Comparison of ENCODE assay signal across 9 mouse cellular contexts in the genomic region with DNA sequence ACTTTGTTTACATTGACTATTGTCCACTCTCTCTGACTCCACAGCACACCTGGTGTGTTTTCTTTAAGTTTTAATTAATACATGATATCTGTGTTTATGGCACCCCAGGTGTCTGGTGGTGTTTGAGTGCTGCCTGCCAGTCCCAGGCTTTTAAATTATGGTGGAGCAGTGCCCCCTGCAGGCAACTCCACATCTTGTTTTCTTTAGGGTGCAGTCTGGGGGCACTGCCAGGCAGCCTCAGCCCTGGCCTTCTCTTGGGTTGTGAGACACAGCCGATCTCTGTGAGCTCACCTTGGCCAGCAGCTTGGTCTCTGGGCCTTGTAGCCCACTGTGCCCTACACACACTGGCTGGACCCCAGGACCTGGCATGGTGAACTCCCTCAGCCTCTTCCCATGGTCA.
DNase-seq lines count a peak whose midpoint lies in the region; ATAC-seq and TF ChIP-seq lines count a peak whose summit lies in the region.
"Had no signal": no experiment of that assay in that cellular context is flagged by ENCODE, and none has a peak within 500 bp of the region (broad histone marks: within the 10 kb centered on the region; RNA-seq: fewer than 3 reads in every experiment).

No protein-coding gene starts in this region.

- H3K4me3 ChIP-seq in forebrain, embryonic 16.5 days (replicated peaks; ENCODE audit: low read length) = no peak overlapping the region
- no peak overlapping the region for H3K4me3 ChIP-seq in intestine, embryonic 16.5 days (ENCODE audit: low read length)
- no peak overlapping the region for H3K4me3 ChIP-seq in limb, embryonic 10.5 days
- H3K4me3 ChIP-seq in midbrain, postnatal 0 days (ENCODE audit: low read depth, low read length) = no peak overlapping the region
- no peak overlapping the region for H3K4me3 ChIP-seq in stomach, postnatal 0 days (ENCODE audit: low read depth, low read length)
- H3K4me3 ChIP-seq: embryonic facial prominence, embryonic 13.5 days had no signal

- no peak overlapping the region for H3K27ac ChIP-seq in forebrain, embryonic 16.5 days (ENCODE audit: low read length)
- no peak overlapping the region for H3K27ac ChIP-seq in intestine, embryonic 16.5 days (ENCODE audit: low read length)
- no peak overlapping the region for H3K27ac ChIP-seq in limb, embryonic 10.5 days
- H3K27ac ChIP-seq in midbrain, postnatal 0 days (ENCODE audit: low read depth, low read length) = no peak overlapping the region
- H3K27ac ChIP-seq in stomach, postnatal 0 days (replicated peaks) = no peak overlapping the region
- H3K27ac ChIP-seq: embryonic facial prominence, embryonic 13.5 days had no signal

- ATAC-seq in forebrain, embryonic 16.5 days = peak; percentile 39; the same call in 1 of the 2 replicates
- ATAC-seq in intestine, embryonic 16.5 days = peak; percentile 68
- peak; percentile 53 for ATAC-seq in midbrain, postnatal 0 days (ENCODE audit: low FRiP score)
- ATAC-seq in stomach, postnatal 0 days (ENCODE audit: low FRiP score, low TSS enrichment) = peak; percentile 51

- H3K9ac ChIP-seq in forebrain, embryonic 16.5 days (replicated peaks; ENCODE audit: low read depth, low read length) = no peak overlapping the region
- no peak overlapping the region for H3K9ac ChIP-seq in intestine, embryonic 16.5 days (ENCODE audit: low read depth, low read length)
- H3K9ac ChIP-seq in midbrain, postnatal 0 days (replicated peaks; ENCODE audit: low read length, poor library complexity, severe bottlenecking) = no peak overlapping the region
- no peak overlapping the region for H3K9ac ChIP-seq in stomach, postnatal 0 days (ENCODE audit: low read length)
- H3K9ac ChIP-seq: embryonic facial prominence, embryonic 13.5 days had no signal

- no peaks in the 10 kb centered on the region for H3K9me3 ChIP-seq in forebrain, embryonic 16.5 days (ENCODE audit: control insufficient read depth, low read length)
- no peaks in the 10 kb centered on the region for H3K9me3 ChIP-seq in intestine, embryonic 16.5 days (ENCODE audit: control insufficient read depth, low read length)
- H3K9me3 ChIP-seq in limb, embryonic 10.5 days (replicated peaks) = no peaks in the 10 kb centered on the region
- H3K9me3 ChIP-seq in midbrain, postnatal 0 days (ENCODE audit: low read length) = no peaks in the 10 kb centered on the region
- H3K9me3 ChIP-seq in stomach, postnatal 0 days (ENCODE audit: control insufficient read depth, low read length) = no peaks in the 10 kb centered on the region
- H3K9me3 ChIP-seq: embryonic facial prominence, embryonic 13.5 days had no signal

- H3K27me3 ChIP-seq in forebrain, embryonic 16.5 days (replicated peaks; ENCODE audit: control insufficient read depth, insufficient read depth, low read length) = no peaks in the 10 kb centered on the region
- H3K27me3 ChIP-seq in intestine, embryonic 16.5 days (replicated peaks; ENCODE audit: control insufficient read depth, insufficient read depth, low read length) = no peaks in the 10 kb centered on the region
- H3K27me3 ChIP-seq in limb, embryonic 10.5 days (ENCODE audit: low read depth, poor library complexity, severe bottlenecking) = no peaks in the 10 kb centered on the region
- H3K27me3 ChIP-seq in midbrain, postnatal 0 days (ENCODE audit: insufficient read depth, low read length) = no peaks in the 10 kb centered on the region
- no peaks in the 10 kb centered on the region for H3K27me3 ChIP-seq in stomach, postnatal 0 days (ENCODE audit: control insufficient read depth, insufficient read depth, low read length)
- H3K27me3 ChIP-seq: embryonic facial prominence, embryonic 13.5 days had no signal

- H3K4me2 ChIP-seq in forebrain, embryonic 16.5 days (ENCODE audit: low read length) = no peak overlapping the region
- H3K4me2 ChIP-seq in intestine, embryonic 16.5 days (ENCODE audit: low read depth, low read length) = no peak overlapping the region
- no peak overlapping the region for H3K4me2 ChIP-seq in midbrain, postnatal 0 days (ENCODE audit: low read depth, low read length, poor library complexity, severe bottlenecking)
- H3K4me2 ChIP-seq in stomach, postnatal 0 days (replicated peaks; ENCODE audit: low read depth) = no peak overlapping the region
- H3K4me2 ChIP-seq: embryonic facial prominence, embryonic 13.5 days had no signal

- peak; percentile 78 for TF ChIP-seq CTCF in midbrain, postnatal 0 days (IDR thresholded peaks at IDR 0.05)
- TF ChIP-seq CTCF in stomach, postnatal 0 days (IDR thresholded peaks at IDR 0.05; ENCODE audit: low read depth) = peak; percentile 83

- DNase-seq in right cerebral cortex, adult 2 months (ENCODE audit: low spot score in 2 of 2) = peak; percentile 68 to 72
- no peak for DNase-seq in right cerebral cortex, postnatal 36 days (ENCODE audit: low spot score in 2 of 2)
- DNase-seq in cerebellum, adult 18-20 months = peak; percentile 78 to 87
- DNase-seq in limb, embryonic 10.5 days (ENCODE audit: low spot score) = peak; percentile 67
- peak; percentile 78 for DNase-seq in midbrain, postnatal 0 days (ENCODE audit: low spot score)
- DNase-seq in stomach, postnatal 0 days (ENCODE audit: low spot score) = peak; percentile 82

- no peak for TF ChIP-seq EP300 in stomach, postnatal 0 days (optimal IDR thresholded peaks at IDR 0.05)

- WGBS in forebrain, embryonic 16.5 days = 39% methylated on average over 1 of the region's 1 CpGs
- WGBS in intestine, embryonic 16.5 days = 43% methylated on average over 1 of the region's 1 CpGs
- 50% methylated on average over 1 of the region's 1 CpGs for WGBS in limb, embryonic 10.5 days
- 36% methylated on average over 1 of the region's 1 CpGs for WGBS in midbrain, postnatal 0 days
- 38% methylated on average over 1 of the region's 1 CpGs for WGBS in stomach, postnatal 0 days

- peaks cover 4% of the 10 kb centered on the region; the same call in 1 of the 2 replicates for H3K4me1 ChIP-seq in forebrain, embryonic 16.5 days (replicated peaks; ENCODE audit: control insufficient read depth, insufficient read depth, low read length)
- H3K4me1 ChIP-seq in intestine, embryonic 16.5 days (ENCODE audit: control insufficient read depth, insufficient read depth, low read length) = no peaks in the 10 kb centered on the region
- peaks cover 9% of the 10 kb centered on the region; the same call in 1 of the 2 replicates for H3K4me1 ChIP-seq in limb, embryonic 10.5 days
- H3K4me1 ChIP-seq in midbrain, postnatal 0 days (ENCODE audit: insufficient read depth, low read length) = no peaks in the 10 kb centered on the region
- no peaks in the 10 kb centered on the region for H3K4me1 ChIP-seq in stomach, postnatal 0 days (replicated peaks; ENCODE audit: control insufficient read depth, insufficient read depth)

- peaks cover 28% of the 10 kb centered on the region for H3K36me3 ChIP-seq in forebrain, embryonic 16.5 days (ENCODE audit: control insufficient read depth, insufficient read depth)
- peaks cover 18% of the 10 kb centered on the region for H3K36me3 ChIP-seq in intestine, embryonic 16.5 days (ENCODE audit: control insufficient read depth, insufficient read depth, low read length)
- peaks cover 84% of the 10 kb centered on the region for H3K36me3 ChIP-seq in limb, embryonic 10.5 days
- peaks cover 58% of the 10 kb centered on the region for H3K36me3 ChIP-seq in midbrain, postnatal 0 days (ENCODE audit: insufficient read depth, low read length)
- H3K36me3 ChIP-seq in stomach, postnatal 0 days (ENCODE audit: control insufficient read depth, insufficient read depth, low read length) = peaks cover 20% of the 10 kb centered on the region

Comparison
In these comparisons a context has a peak if more than half of its experiments do, and no peak if none do; other contexts are left out.
1. DNase-seq: peak in right cerebral cortex, adult 2 months (2 of 2), cerebellum, adult 18-20 months (2 of 2), limb, embryonic 10.5 days (single experiment), midbrain, postnatal 0 days (single experiment) and stomach, postnatal 0 days (single experiment); none in right cerebral cortex, postnatal 36 days (0 of 2).
2. Peak in every context shown above with its lines, with median percentiles within 50 percentile points of each other: ATAC-seq.